Mouse (Mus musculus): Measurements from ENCODE around the gene Zic2. TPM values are rescaled to one million over a fixed set of nuclear protein-coding genes. Genes with fewer than 3 reads are reported as not detected.

Gene Zic2
- total RNA-seq, 1 experiment from 2014 or later, result not detected

DNA sequence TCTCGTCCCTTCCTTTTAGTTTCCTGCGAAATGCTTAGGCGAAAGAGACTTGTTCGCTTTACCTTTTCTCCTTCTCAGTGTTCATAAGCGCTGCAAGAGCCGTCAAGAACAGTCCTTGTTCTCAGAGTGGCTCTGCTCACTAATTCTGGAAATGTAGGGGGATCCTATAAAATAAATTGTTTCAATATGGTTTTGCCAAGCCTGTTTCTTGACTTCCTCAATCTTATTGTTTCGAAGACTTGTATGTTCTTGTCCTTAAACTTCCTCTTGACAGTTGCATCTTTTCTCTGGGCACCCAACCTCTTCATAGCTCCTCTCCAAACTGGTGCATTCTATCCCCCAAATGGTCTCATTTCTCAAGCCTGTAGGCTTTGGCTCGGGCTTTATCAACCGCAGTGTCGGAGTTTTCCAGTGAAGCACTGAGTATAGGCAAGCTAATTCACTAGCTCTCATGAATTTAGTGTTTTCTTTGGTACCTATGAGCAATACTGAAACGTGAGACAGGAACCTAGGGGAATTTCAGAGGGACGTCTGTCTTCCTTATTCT lies 10.5 kb downstream of the Zic2 start:
- ATAC-seq (replicated peaks; ENCODE audit: insufficient number of reproducible peaks, low FRiP score, low TSS enrichment, poor library complexity, severe bottlenecking), result no peak

- no peak for ATAC-seq (replicated peaks; ENCODE audit: insufficient number of reproducible peaks, low FRiP score, low TSS enrichment, poor library complexity, severe bottlenecking)
Measured at GRCm38 (mm10) chr14:122486611-122487010, 11.4 kb downstream of the Zic2 start.

DNA sequence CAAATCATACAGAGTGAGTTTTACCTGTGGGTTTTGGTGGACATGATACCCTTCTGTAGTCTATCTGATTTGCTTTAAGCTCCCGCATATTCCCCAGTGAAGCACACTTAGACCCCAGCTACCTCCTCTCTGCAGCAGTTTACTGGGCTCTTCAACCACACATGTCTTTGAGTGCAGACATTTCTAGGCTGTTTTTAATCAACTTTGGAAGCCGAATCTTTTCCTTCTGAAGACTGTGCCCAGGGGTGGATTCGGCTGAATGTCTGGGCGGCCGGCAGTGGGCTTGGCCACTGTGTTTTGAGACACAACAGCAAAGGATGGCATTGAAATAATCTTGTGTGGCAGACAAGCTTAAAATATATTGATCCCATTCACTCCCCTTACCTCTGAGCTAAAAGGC lies 12.1 kb downstream of the Zic2 start:
- ATAC-seq (replicated peaks; ENCODE audit: insufficient number of reproducible peaks, low FRiP score, low TSS enrichment, poor library complexity, severe bottlenecking), result no peak

- ATAC-seq (replicated peaks; ENCODE audit: insufficient number of reproducible peaks, low FRiP score, low TSS enrichment, poor library complexity, severe bottlenecking), result no peak
Measured at GRCm38 (mm10) chr14:122489041-122489440, 13.8 kb downstream of the Zic2 start.

DNA sequence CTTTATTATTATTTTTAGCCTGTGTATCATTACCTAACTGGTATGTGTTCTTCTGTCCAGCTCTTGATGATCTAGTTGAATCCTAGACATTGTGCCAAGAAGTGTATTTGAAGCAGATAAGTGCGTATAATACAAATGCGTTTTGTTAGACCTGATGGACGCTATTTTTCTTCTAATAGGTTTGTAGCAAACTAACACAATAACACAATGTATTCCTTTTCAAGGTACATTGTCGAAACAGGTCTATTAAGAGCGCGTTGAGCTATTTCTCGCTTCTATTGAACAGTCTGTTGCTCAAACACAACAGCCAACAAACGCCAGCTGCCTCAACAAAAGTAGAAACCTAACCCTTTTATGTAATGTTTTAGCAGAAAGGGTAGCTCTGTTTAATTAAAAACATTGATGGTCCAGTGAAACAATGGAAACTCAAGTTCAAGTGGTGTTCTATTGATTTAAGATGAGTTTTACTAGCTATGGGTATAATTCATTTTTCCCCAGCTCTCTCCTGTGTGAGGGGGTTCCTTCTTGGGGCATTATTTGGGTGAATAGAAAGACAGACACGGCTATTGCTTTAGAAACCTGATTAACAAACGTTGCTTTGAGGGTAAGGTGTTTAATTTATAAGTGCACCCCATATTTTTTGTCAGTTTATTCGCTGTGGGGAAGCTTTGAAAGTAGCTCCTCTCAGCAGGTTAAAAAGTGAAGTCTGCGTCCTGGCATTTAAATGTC lies 14.6 kb downstream of the Zic2 start:
- ATAC-seq (replicated peaks; ENCODE audit: insufficient number of reproducible peaks, low FRiP score, low TSS enrichment, poor library complexity, severe bottlenecking), result no peak

GRCm38 (mm10) chr14:122490441-122491328 lies 15.4 kb downstream of the Zic2 start, which contains the start of gene Gm10837:
Gene Gm10837 (plus strand): TSS chr14:122490586.
- no peak for ATAC-seq (replicated peaks; ENCODE audit: insufficient number of reproducible peaks, low FRiP score, low TSS enrichment, poor library complexity, severe bottlenecking)

GRCm38 (mm10) chr14:122491521-122491920 lies 16.3 kb downstream of the Zic2 start:
- ATAC-seq (replicated peaks; ENCODE audit: insufficient number of reproducible peaks, low FRiP score, low TSS enrichment, poor library complexity, severe bottlenecking), result no peak

DNA sequence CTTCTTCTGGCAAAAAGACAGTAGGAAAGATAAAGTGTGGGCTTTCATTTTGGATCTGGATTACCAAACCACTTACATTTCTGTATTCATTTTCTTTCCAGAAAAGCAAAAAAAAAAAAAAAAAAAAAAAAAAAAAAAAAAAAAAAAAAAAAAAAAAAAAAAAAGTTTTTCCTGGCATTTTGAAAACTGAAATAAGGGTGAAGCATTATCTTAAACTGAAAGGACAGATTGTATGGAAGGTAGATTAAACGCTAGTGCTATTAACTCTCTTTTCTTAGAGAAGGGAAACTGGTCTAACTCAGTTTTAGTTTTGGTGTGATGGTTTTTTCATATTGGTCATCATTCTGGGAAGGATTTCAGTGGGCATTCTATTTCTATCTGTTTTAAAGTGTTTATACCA lies 16.8 kb downstream of the Zic2 start:
- ATAC-seq (replicated peaks; ENCODE audit: insufficient number of reproducible peaks, low FRiP score, low TSS enrichment, poor library complexity, severe bottlenecking), result no peak

- no peak for ATAC-seq (replicated peaks; ENCODE audit: insufficient number of reproducible peaks, low FRiP score, low TSS enrichment, poor library complexity, severe bottlenecking)
Measured at GRCm38 (mm10) chr14:122509058-122509457, 33.8 kb downstream of the Zic2 start.

DNA sequence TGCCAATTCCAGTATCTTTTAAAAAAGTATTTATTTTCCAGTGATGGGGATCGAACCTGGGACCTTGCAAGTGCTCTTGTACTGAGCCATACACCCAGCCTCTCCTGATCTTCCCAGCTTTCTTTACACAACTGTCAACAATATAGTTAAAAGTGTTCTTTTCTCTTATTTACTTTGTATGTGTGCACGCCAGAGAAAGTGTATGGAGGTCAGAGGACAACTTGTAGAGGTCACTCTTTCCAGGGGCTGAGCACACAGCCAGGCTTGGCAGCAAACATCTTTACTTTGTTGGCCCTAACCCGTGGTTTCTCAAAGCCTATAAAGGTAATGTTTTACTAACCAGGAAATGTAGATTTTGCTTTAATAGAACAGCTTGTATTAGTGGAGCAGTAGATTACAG lies 36.3 kb downstream of the Zic2 start:
- no peak for ATAC-seq (replicated peaks; ENCODE audit: insufficient number of reproducible peaks, low FRiP score, low TSS enrichment, poor library complexity, severe bottlenecking)

DNA sequence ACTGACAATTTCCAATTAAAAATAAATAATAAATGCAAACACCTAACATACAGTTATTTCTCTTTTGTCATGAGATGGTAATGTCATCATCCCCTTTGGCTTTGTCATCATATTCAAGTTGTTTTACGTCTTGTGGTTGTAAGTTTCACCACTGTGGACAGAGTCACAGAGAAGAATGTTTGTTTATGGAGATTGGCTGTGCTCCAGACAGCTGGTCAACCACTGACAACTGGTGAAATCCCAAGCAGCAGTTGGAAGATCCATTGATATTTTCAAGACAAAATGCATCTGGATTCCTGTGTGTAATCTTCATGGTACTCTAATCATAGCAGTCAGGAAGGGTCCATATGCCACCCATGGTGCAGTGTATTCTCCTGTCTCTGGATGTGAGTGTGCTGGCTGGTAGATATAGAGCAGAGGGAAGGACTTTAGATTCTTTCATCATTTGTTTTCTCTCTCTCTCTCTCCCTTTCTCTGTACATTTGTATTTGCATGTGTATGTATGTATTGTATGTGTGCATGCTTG lies 38.3 kb downstream of the Zic2 start:
- no peak for ATAC-seq (replicated peaks; ENCODE audit: insufficient number of reproducible peaks, low FRiP score, low TSS enrichment, poor library complexity, severe bottlenecking)

DNA sequence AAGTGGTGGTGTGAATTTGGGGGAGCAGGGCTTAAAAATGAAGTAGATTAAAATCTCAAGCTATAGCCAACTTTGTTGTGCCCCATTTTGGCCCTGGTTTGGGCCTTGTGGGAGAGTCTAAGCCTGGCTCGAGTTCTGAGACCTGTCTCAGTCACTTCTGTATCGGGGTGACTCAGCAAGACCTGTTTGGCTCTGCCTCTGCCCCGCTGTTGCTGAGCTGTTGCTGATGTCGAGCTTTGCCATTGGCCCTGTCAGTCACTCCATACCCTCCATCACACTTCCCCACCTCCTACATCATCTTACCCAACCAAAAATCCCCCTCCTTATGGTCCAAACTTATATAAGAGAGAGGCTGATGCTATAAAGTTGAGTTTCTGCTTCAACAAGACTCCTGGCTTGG lies 53.2 kb downstream of the Zic2 start:
- no peak for ATAC-seq (replicated peaks; ENCODE audit: insufficient number of reproducible peaks, low FRiP score, low TSS enrichment, poor library complexity, severe bottlenecking)

Other genes starting within 250 kb of the Zic2 start
- not detected in 3 replicates for gene Gm5089, start 24.3 kb upstream of the Zic2 start, total RNA-seq (2017)
- gene Zic5, start 9.8 kb upstream of the Zic2 start, total RNA-seq (2017), result 0.38 TPM in 1 of 3 replicates, not detected in the others
- gene Gm10837, start 15.2 kb downstream of the Zic2 start, total RNA-seq (2017), result not detected in 3 replicates
- gene Pcca, start 58.9 kb downstream of the Zic2 start, total RNA-seq (2017), result 17.2 to 34.0 TPM (median 25.9 TPM) in 3 replicates

All from monocyte, adult 5-6 weeks (primary cell).